Mouse (Mus musculus) kidney, adult 2 months (tissue): ENCODE data around the gene Cep85l.

Source experiments
- CTCF ChIP-seq: fragments of 200-500 bp; conservative IDR thresholded peaks from 2 replicates; pipeline ENCODE4 v1.5.1; 2011; ENCODE audit warnings: low read depth, mild to moderate bottlenecking, control low read depth, low read length, moderate library complexity, mixed read lengths; ENCODE audit not compliant: insufficient read depth, insufficient read length
- POLR2A ChIP-seq: fragments of 200-500 bp; IDR thresholded peaks from one replicate; pipeline ENCODE4 v1.6.1; 2011; ENCODE audit warnings: low read depth, low read length, control low read depth

DNA sequence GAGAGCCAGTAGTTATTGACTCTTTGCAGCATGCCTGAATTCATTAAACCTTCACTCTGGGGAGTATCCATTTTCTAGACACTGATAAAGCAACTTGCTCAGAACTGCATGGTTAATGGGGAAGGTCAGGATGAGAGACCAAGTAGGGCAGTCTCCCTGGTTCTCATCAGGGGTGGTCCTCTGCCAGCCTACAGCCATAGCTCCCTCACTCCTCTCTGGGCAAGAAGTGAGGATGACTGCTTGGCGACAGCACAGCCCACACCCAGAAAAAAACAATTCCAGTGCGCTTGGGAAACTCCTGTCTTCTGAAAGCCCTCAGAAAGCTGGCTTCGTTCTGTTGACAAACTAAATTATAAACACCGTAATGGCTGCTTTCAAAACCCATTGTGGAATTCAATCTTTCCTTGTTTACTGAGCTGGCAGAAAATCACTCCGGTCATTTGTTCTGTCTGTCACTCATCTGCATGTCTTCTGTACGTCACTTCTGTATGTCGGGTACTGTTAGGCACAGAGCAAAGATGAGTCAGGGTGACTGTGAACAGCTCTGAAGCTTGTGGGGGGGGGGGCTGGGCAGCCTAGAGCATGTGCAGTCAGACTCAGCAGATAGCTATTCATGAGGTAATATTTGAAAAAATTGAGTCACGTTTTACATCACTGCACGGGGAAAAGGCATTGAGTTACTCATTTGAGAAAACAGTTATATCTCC, 15.3 kb upstream of the Cep85l start:
- TF ChIP-seq CTCF = no peak
- TF ChIP-seq POLR2A = no peak
